Mouse (Mus musculus): ENCODE results near the gene Fut7. TPM values are rescaled to one million over a fixed set of nuclear protein-coding genes. Genes with fewer than 3 reads are reported as not detected.

The Fut7 gene
- polyA plus RNA-seq, 1 experiment, result not detected

DNA sequence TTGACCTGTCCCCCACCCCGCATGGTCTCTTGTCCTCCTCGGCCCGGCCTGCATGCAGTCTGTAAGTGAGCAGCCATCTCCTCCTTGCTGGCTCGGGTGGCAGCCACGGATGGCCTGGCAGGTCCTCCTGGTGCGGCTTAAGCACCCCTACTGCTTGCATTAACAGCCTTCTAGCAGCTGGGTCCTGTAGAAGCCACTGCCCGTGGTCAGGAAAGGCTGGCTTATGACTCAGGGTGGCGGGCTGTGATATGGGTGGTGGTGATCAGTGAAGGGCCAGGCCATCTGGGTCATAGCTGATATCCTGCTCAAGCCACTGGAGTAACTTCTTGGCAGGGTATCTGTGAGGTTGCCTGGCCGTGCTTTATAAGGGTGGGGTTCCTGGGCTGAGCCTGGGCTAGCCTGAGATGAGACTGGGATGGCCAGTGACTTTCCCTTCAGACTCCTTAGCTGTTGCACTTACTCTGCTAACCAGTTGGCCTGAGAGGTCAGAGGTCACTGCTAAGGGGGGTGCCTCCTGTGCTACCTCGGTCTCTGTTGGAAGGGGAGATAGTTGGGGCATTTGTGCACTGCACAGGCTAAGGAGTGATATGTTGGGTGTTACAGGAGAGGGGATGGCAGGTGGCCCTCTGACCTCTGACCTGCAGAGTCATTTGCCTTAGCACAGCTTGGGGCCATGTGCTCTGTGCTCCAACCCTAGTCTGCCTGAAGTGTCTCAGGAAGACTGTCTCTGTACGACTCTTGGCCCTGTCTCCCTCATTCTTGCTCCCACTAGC, 9.4 kb downstream of the Fut7 start:
- Histone ChIP-seq H3K4me1 (ENCODE audit: control insufficient read depth, insufficient read depth, low read length) (no peaks in the 10 kb centered on the region), H3K4me3 (ENCODE audit: insufficient read depth, low read length) (no peak overlapping the region), H3K27ac (ENCODE audit: insufficient read depth, low read length) (no peak overlapping the region)
- TF ChIP-seq CTCF (IDR thresholded peaks at IDR 0.05; ENCODE audit: borderline replicate concordance, insufficient read depth, low read length) (no peak), POLR2A (IDR thresholded peaks at IDR 0.05; ENCODE audit: low read depth, low read length) (no peak)

DNA sequence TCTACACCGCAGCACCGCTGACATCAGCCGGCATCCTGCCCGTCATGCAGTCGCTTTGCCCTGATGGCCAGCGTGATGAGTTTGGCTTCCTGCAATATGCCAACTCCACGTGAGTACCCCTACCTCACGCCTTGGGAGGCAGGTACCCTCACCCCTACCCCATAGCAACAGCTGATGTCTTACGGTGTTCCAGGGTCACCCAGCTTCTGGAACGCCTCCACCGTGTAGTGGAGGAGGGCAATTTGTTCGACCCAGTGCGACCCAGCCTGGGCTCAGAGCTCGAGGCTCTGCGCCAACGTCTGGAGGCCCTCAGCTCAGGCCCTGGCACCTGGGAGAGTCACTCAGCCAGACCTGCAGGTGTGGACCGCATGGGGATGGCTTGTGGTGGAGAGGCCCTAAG, 10.0 kb downstream of the Fut7 start:
- TF ChIP-seq CTCF (IDR thresholded peaks at IDR 0.05; ENCODE audit: borderline replicate concordance, insufficient read depth, low read length), result no peak
- no peak for TF ChIP-seq POLR2A (IDR thresholded peaks at IDR 0.05; ENCODE audit: low read depth, low read length)
- no peak overlapping the region for H3K4me3 ChIP-seq (ENCODE audit: insufficient read depth, low read length)

DNA sequence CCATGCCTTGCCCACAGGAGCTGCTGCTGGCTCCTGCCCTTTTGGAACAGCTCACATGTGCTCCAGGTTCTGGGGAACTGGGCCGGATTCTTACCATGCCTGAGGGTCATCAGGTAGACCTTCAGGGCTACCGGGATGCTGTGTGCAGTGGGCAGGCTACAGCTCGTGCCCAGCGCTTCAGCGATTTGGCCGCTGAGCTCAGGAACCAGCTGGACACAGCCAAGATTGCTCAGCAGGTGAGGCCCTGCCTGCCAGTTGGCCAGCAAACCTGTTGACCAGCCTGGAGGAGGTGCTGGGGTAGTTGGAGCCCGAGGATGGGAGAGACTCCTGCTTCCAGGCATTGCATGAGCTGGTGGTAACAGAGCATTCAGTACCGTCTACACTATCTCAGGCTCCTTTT, 11.2 kb downstream of the Fut7 start:
- no peaks in the 10 kb centered on the region for H3K4me1 ChIP-seq (ENCODE audit: control insufficient read depth, insufficient read depth, low read length)
- H3K4me3 ChIP-seq (ENCODE audit: insufficient read depth, low read length), result no peak overlapping the region
- TF ChIP-seq POLR2A (IDR thresholded peaks at IDR 0.05; ENCODE audit: low read depth, low read length), result no peak
- no peak for TF ChIP-seq CTCF (IDR thresholded peaks at IDR 0.05; ENCODE audit: borderline replicate concordance, insufficient read depth, low read length)
- no peak overlapping the region for H3K27ac ChIP-seq (ENCODE audit: insufficient read depth, low read length)

More for the DNA sequence above, 10.0 kb downstream of the Fut7 start:
- H3K4me1 ChIP-seq (ENCODE audit: control insufficient read depth, insufficient read depth, low read length), result no peaks in the 10 kb centered on the region
- H3K27ac ChIP-seq (ENCODE audit: insufficient read depth, low read length), result no peak overlapping the region

DNA sequence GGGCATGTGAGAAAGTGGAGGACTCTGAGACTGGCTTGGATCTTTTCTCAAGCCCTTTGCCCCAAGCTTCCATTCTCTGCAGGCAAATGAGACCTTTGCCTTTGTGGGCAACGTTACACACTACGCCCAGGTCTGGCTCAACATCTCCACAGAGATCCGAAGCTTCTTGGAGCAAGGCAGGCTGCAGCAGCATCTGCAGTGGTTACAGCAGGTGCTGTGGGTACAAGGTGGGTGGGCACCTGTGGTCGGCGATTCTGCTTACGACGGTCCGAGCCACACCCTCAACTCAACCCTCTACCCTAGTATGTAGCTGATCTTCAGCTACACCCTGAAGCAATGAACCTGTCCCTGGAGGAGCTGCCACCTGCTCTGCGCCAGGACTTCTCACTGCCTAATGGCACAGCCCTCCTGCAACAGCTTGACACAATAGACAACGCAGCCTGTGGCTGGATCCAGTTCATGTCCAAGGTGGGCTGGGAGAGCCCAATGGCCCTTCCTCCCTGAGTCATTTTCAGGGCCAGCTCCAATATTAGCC, 13.3 kb downstream of the Fut7 start:
- TF ChIP-seq CTCF (IDR thresholded peaks at IDR 0.05; ENCODE audit: borderline replicate concordance, insufficient read depth, low read length), result no peak
- no peak for TF ChIP-seq POLR2A (IDR thresholded peaks at IDR 0.05; ENCODE audit: low read depth, low read length)
- H3K4me1 ChIP-seq (ENCODE audit: control insufficient read depth, insufficient read depth, low read length), result no peaks in the 10 kb centered on the region
- no peak overlapping the region for H3K27ac ChIP-seq (ENCODE audit: insufficient read depth, low read length)
- H3K4me3 ChIP-seq (ENCODE audit: insufficient read depth, low read length), result no peak overlapping the region

DNA sequence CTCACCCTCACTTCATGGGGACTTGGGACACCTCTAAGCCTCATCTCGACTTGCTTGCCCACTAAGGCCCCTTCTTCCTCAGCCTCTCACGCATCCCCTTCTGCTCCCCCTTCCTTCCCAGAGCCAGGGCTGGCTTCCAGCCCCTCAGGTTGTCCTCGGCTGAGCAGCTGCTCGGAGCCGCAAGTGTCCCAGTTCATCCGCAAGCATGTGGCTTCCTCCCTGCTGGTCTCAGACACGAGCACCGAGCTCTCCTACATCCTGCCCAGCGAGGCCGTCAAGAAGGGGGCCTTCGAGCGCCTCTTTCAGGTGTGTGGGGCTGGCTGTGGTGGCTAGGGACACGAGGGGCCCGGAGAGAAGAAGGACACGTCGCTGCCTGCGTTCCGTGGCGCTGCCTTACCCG, 18.0 kb downstream of the Fut7 start:
- TF ChIP-seq CTCF (IDR thresholded peaks at IDR 0.05; ENCODE audit: borderline replicate concordance, insufficient read depth, low read length) (no peak), POLR2A (IDR thresholded peaks at IDR 0.05; ENCODE audit: low read depth, low read length) (no peak)
- H3K4me3 ChIP-seq (ENCODE audit: insufficient read depth, low read length), result no peak overlapping the region
- H3K4me1 ChIP-seq (ENCODE audit: control insufficient read depth, insufficient read depth, low read length), result no peaks in the 10 kb centered on the region
- H3K27ac ChIP-seq (ENCODE audit: insufficient read depth, low read length), result no peak overlapping the region

DNA sequence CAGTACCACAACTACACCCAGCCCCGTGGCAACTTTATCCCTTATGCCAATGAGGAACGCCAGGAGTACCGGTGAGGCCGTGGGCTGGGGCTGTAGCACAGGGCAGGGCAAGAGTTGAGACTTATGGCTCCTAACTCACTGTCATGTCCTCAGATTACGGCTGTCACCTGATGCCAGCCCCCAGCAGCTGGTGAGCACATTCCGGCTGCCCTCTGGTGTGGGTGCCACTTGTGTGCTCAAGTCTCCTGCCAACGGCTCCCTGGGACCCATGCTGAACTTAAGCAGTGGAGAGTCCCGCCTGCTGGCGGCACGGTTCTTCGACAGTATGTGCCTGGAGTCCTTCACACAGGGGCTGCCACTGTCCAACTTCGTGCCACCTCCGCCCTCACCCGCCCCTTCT, 19.6 kb downstream of the Fut7 start:
- TF ChIP-seq CTCF (IDR thresholded peaks at IDR 0.05; ENCODE audit: borderline replicate concordance, insufficient read depth, low read length) (no peak), POLR2A (IDR thresholded peaks at IDR 0.05; ENCODE audit: low read depth, low read length) (no peak)
- no peak overlapping the region for H3K27ac ChIP-seq (ENCODE audit: insufficient read depth, low read length)
- H3K4me1 ChIP-seq (ENCODE audit: control insufficient read depth, insufficient read depth, low read length), result no peaks in the 10 kb centered on the region
- no peak overlapping the region for H3K4me3 ChIP-seq (ENCODE audit: insufficient read depth, low read length)

DNA sequence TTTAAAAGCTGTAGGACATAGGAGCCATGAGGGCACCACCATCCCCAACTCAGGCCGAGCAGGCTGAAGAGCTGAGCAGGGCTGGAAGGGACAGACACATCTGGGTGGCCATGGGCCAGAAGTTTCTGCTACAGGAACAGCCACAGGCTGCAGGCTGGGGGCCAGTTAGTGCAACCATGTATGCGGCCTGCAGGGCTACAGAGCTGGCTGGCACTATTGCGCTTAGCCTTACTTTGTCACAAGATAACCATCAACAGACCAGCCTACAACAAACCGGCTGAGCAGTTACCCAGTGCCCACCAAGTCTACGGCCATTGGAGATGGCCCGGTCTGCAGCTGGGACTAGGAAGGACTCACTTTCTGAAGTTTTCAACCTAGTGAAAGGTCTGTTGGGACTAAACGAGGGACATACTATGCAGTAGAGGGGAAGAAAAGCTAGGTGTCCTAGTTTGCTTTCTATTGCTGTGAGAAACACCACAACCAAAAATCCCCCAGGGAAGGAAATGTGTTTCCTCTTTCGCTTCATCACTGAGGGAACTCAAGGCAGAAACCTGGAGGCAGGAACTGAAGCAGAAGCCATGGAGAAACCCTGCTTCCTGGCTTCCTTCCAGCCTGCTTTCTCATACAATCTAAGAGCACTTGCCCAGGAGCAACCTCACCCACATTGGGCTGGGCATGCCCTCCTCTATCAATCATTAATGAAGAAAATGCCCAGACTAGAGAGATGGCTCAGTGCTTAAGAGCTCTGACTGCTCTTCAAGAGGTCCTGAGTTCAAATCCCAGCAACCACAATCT, 28.0 kb downstream of the Fut7 start:
- H3K27ac ChIP-seq (ENCODE audit: insufficient read depth, low read length), result no peak overlapping the region
- no peaks in the 10 kb centered on the region for H3K4me1 ChIP-seq (ENCODE audit: control insufficient read depth, insufficient read depth, low read length)
- no peak overlapping the region for H3K4me3 ChIP-seq (ENCODE audit: insufficient read depth, low read length)
- no peak for TF ChIP-seq CTCF (IDR thresholded peaks at IDR 0.05; ENCODE audit: borderline replicate concordance, insufficient read depth, low read length)
- TF ChIP-seq POLR2A (IDR thresholded peaks at IDR 0.05; ENCODE audit: low read depth, low read length), result no peak

DNA sequence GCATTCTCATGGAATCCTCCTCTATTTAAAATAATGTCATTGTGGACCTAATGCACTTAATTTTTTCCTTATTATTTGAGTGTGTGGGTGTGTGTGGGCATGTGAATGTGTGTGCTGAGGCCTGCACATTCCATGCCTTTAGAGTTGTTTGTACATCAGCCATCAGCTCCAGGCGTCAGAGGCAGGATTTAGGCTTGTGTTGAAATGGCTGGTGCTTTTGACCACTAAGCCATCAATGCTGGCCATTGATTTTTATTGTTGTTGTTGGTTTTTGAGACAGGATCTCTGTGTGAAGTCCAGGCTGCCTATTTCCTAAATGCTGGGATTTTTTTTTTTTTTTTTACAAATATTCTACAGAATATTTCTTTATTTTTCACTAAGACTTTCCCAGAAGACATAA, 29.9 kb downstream of the Fut7 start:
- Histone ChIP-seq H3K27ac (ENCODE audit: insufficient read depth, low read length) (no peak overlapping the region), H3K4me1 (ENCODE audit: control insufficient read depth, insufficient read depth, low read length) (no peaks in the 10 kb centered on the region), H3K4me3 (ENCODE audit: insufficient read depth, low read length) (no peak overlapping the region)
- no peak for TF ChIP-seq POLR2A (IDR thresholded peaks at IDR 0.05; ENCODE audit: low read depth, low read length)
- no peak for TF ChIP-seq CTCF (IDR thresholded peaks at IDR 0.05; ENCODE audit: borderline replicate concordance, insufficient read depth, low read length)

DNA sequence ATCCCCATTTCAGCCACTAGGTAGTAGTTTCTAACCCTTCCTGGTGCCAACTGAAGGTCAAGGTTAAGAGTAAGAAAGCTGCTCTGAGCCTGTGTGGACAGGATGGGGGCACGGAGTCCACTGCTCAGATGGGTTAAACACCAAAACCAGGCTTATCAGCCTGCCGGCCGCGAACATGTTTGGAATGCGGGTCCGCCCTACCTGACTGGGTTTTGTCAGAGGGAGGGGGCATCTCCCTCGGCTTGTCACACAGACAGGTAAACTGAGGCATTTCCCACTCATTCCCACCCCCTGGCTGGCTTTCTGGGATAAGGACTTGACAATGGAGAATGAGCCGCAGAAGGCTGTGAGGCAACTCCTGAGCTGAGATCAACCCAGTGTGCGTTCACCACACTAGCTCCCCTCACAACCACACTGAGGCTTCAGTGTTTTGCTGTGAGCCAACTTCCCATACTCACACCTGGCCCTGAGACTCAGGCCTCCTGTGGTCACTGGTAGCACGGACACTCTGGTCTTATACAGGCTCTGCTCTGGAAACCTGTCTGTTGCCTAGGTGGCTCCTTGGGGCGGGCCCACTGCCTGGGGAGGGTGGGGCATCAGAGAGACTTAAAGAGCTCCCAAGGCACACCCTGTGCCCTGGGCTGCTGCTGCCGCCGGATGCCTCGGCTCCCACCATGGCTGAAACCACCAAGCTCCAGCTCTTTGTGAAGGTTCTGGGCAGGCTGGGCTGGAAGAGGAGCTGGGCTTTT, 33.3 kb downstream of the Fut7 start, which contains the start of gene Clic3:
Gene Clic3 (plus strand): TSS at position 634 of the 749 bp plus-strand sequence.
- no peak for TF ChIP-seq CTCF (IDR thresholded peaks at IDR 0.05; ENCODE audit: borderline replicate concordance, insufficient read depth, low read length)
- no peak for TF ChIP-seq POLR2A (IDR thresholded peaks at IDR 0.05; ENCODE audit: low read depth, low read length)
- Histone ChIP-seq H3K4me3 (ENCODE audit: insufficient read depth, low read length) (no peak within 1 kb of the TSS), H3K27ac (ENCODE audit: insufficient read depth, low read length) (no peak within 1 kb of the TSS), H3K4me1 (ENCODE audit: control insufficient read depth, insufficient read depth, low read length) (no peaks in the 10 kb centered on the region)
